Mouse (Mus musculus): ENCODE results near the gene Cnnm2. TPM values are rescaled to one million over a fixed set of nuclear protein-coding genes. Genes with fewer than 3 reads are reported as not detected.
"Not testable (repeated sequence)": the region's sequence is repeated elsewhere in the genome, so short reads cannot be mapped to it uniquely, and the experiment has no call there.

Cnnm2 gene
- 7.3 and 7.4 TPM in 2 replicates for polyA plus RNA-seq (2015; fragmentation: Nextera tagmentation; extraction: Ambion mirVana)

- Histone ChIP-seq H3K4me1 (replicated peaks) (peaks cover 39% of the 10 kb centered on the region), H3K36me3 (no peaks in the 10 kb centered on the region), H3K27me3 (peaks cover 18% of the 10 kb centered on the region), H3K4me3 (peak within 1 kb of the TSS; percentile 78), H3K4me2 (peak within 1 kb of the TSS; percentile 100), H3K27ac (replicated peaks) (peak within 1 kb of the TSS; percentile 94), H3K9ac (peak within 1 kb of the TSS; percentile 82), H3K9me3 (no peaks in the 10 kb centered on the region)
- under 1% methylated on average over 58 of the region's 59 CpGs for WGBS
- peak; percentile 98 for ATAC-seq (ENCODE audit: low read depth)
These were observed at the start of gene Cnnm2 for GRCm38 (mm10) chr19:46761247-46761946. Gene Cnnm2, plus strand, starts transcription at chr19:46761596.

DNA sequence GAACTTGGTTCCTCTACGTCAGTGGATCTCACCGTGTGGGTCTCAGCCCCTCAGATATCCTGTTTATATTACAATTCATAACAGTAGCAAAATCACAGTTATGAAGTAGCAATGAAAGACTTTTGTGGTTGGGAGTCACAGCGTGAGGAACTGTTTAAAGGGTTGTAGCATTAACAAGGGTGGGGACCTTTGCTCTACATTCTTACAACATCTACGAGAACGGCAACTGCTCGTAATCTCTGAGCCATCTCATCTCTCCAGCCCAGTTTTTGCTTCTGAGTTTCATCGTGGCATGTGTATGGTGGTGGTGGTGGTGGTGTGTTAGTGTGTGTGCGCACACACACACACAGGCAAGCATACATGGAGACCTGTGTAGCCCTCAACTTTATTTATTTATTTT lies 47.2 kb upstream of the Cnnm2 start:
- Histone ChIP-seq H3K4me3 (no peak overlapping the region), H3K9ac (no peak overlapping the region), H3K4me2 (no peak overlapping the region), H3K4me1 (replicated peaks) (no peaks in the 10 kb centered on the region), H3K9me3 (peaks cover 5% of the 10 kb centered on the region; the same call in 1 of the 2 replicates), H3K27ac (replicated peaks) (no peak overlapping the region), H3K36me3 (peaks cover 18% of the 10 kb centered on the region; the same call in 1 of the 2 replicates), H3K27me3 (no peaks in the 10 kb centered on the region)
- WGBS, result 88% methylated on average over 8 of the region's 8 CpGs
- ATAC-seq (ENCODE audit: low read depth), result no peak

GRCm38 (mm10) chr19:46715016-46715415 lies 46.4 kb upstream of the Cnnm2 start:
- no peak for ATAC-seq (ENCODE audit: low read depth)
- H3K36me3 ChIP-seq, result peaks cover 22% of the 10 kb centered on the region; the same call in 1 of the 2 replicates
- H3K27ac ChIP-seq (replicated peaks), result no peak overlapping the region
- 90% methylated on average over 8 of the region's 8 CpGs for WGBS
- H3K4me1 ChIP-seq (replicated peaks), result no peaks in the 10 kb centered on the region
- H3K4me2 ChIP-seq, result no peak overlapping the region
- H3K9me3 ChIP-seq, result peaks cover 5% of the 10 kb centered on the region; the same call in 1 of the 2 replicates
- H3K4me3 ChIP-seq, result no peak overlapping the region
- H3K27me3 ChIP-seq, result no peaks in the 10 kb centered on the region
- H3K9ac ChIP-seq, result no peak overlapping the region

DNA sequence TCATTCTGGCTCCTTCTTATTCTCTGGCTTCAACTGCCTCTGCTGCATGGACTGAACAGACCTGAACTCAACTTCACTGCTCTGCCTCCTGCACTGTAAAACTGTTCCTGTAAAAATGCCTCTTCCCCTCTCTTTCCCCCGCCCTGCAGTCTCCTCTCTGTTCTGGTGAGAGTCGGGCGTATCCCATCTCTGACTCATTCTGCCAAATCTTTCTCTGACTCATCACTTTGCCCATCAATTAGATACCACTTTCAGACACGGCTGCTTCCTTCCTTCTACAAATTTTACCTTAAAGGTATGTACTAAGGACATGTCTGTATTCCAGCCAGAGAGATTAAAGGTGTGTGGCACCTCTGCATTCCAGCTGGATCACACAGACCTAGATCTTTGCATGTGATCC lies 43.2 kb upstream of the Cnnm2 start:
- peaks cover 28% of the 10 kb centered on the region for H3K36me3 ChIP-seq
- H3K27ac ChIP-seq (replicated peaks), result no peak overlapping the region
- no peaks in the 10 kb centered on the region for H3K4me1 ChIP-seq (replicated peaks)
- ATAC-seq (ENCODE audit: low read depth), result no peak
- no peaks in the 10 kb centered on the region for H3K27me3 ChIP-seq
- H3K4me3 ChIP-seq, result no peak overlapping the region
- 86% methylated on average over 4 of the region's 4 CpGs for WGBS
- H3K9me3 ChIP-seq, result peaks cover 5% of the 10 kb centered on the region; the same call in 1 of the 2 replicates
- no peak overlapping the region for H3K9ac ChIP-seq
- H3K4me2 ChIP-seq, result no peak overlapping the region

- ATAC-seq (ENCODE audit: low read depth), result no peak
- peaks cover 11% of the 10 kb centered on the region for H3K4me1 ChIP-seq (replicated peaks)
- WGBS, result 65% methylated on average over 11 of the region's 11 CpGs
- H3K27ac ChIP-seq (replicated peaks), result no peak overlapping the region
- no peak overlapping the region for H3K4me2 ChIP-seq
- no peak overlapping the region for H3K4me3 ChIP-seq
- no peaks in the 10 kb centered on the region for H3K9me3 ChIP-seq
- H3K9ac ChIP-seq, result no peak overlapping the region
- H3K36me3 ChIP-seq, result peaks cover 23% of the 10 kb centered on the region
- no peaks in the 10 kb centered on the region for H3K27me3 ChIP-seq
These were observed 37.0 kb upstream of the Cnnm2 start for GRCm38 (mm10) chr19:46724411-46724810.

DNA sequence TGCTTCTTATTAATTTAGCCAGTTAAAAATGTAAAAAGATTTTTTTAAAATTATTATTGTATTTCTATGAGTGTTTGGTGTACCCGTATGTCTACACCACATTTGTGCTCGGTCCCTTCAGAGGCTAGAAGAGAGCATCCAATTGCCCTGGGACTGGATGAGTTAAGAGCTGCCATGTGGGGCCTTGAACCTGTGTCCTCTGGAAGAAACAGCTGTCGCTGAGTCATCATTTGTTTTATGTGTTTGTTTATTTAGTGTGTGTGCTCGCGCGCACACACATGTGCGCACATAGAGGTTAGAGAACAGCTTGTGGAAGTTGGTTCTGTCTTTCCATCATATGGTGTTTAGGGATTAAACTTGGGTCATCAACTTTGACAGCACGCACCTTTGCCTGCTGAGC lies 35.3 kb upstream of the Cnnm2 start:
- no peaks in the 10 kb centered on the region for H3K9me3 ChIP-seq
- no peak overlapping the region for H3K4me2 ChIP-seq
- no peak overlapping the region for H3K9ac ChIP-seq
- H3K27me3 ChIP-seq, result no peaks in the 10 kb centered on the region
- no peak overlapping the region for H3K4me3 ChIP-seq
- H3K36me3 ChIP-seq, result peaks cover 14% of the 10 kb centered on the region
- ATAC-seq (ENCODE audit: low read depth), result no peak
- H3K27ac ChIP-seq (replicated peaks), result no peak overlapping the region
- H3K4me1 ChIP-seq (replicated peaks), result peaks cover 11% of the 10 kb centered on the region
- WGBS, result 96% methylated on average over 8 of the region's 8 CpGs

DNA sequence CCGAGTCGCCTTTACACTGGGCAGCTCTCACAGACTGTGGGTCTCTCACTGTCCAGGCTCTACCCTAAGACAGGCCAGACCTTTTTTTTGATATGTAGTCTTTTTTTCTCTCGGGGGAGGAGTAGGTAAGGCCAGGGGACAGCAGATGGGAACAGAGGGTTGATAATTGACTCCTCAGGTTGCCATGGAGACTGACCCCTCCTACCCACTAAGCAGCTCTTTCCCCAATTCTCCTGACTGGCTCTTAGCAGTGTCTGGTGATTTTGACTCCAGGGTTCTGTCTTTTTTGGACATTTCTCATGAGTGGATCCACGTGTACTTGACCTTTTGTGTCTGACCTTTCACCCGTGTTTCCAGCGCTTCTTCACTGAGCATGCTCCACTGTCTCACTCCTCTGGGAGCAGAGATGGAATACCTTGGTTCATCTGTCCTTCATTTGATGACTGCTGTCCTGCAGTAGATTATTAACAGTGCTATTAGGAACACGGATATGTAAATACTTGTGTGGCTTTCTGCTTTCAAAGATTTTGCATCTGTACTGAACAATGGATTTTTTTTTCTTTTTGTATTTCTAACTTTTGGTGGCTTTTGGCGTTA lies 34.2 kb upstream of the Cnnm2 start:
- no peak overlapping the region for H3K4me2 ChIP-seq
- no peak overlapping the region for H3K4me3 ChIP-seq
- H3K27me3 ChIP-seq, result no peaks in the 10 kb centered on the region
- H3K36me3 ChIP-seq, result peaks cover 7% of the 10 kb centered on the region
- WGBS, result 42% methylated on average over 8 of the region's 8 CpGs
- H3K9ac ChIP-seq, result no peak overlapping the region
- H3K27ac ChIP-seq (replicated peaks), result no peak overlapping the region
- H3K9me3 ChIP-seq, result no peaks in the 10 kb centered on the region
- ATAC-seq (ENCODE audit: low read depth), result peak; percentile 79; the same call in 1 of the 2 replicates
- peaks cover 11% of the 10 kb centered on the region for H3K4me1 ChIP-seq (replicated peaks)

DNA sequence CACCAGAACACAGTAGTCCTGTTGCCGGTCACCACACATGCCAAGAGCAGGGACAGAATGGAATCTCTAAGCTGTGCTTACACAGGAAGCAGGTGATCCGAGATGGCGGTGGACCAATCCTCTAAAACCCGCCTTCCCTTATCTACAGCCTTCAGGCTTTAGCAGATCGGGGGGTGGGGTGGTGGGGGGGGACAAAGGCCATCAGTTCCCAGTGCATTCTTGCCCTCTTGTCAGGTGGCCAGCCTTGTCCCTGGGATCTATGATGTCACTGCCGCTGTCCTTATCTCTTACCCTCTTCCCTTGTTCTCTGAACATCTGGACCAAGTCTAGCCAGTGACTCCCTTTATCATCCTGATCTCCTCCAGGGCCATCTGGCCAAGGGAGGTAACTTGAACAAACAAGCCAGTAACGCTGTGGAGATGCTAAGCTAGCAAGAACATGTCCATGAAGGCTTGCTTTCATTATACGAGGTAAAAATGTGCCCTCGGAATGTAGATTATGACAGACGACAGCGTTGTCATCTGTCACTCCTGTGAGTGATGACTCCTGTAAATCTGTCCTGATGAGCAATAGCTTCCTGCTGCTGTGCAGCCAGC lies 33.4 kb upstream of the Cnnm2 start:
- Histone ChIP-seq H3K27ac (replicated peaks) (no peak overlapping the region), H3K4me1 (replicated peaks) (peaks cover 11% of the 10 kb centered on the region), H3K9me3 (no peaks in the 10 kb centered on the region), H3K27me3 (no peaks in the 10 kb centered on the region), H3K9ac (no peak overlapping the region), H3K4me3 (no peak overlapping the region), H3K36me3 (peaks cover 7% of the 10 kb centered on the region), H3K4me2 (no peak overlapping the region)
- no peak for ATAC-seq (ENCODE audit: low read depth)
- 65% methylated on average over 11 of the region's 11 CpGs for WGBS

DNA sequence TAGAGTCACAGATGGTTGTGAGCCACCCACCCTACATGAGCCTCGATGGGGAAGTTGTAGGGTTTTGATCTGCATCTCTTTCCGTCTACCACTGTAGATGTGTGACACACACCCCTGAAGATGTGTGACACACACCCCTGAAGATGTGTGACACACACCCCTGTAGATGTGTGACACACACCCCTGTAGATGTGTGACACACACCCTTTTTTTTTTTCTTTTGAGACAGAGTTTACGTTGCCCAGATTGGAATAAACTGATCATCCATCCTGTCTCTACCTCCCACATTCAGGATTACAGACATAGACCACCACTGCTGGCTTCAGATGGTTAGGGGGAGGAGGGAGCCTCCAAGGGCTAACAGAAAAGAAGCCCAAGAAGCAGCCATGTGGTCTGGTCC lies 32.5 kb upstream of the Cnnm2 start:
- Histone ChIP-seq H3K4me3 (no peak overlapping the region), H3K4me2 (no peak overlapping the region), H3K27me3 (no peaks in the 10 kb centered on the region), H3K36me3 (peaks cover 10% of the 10 kb centered on the region), H3K9me3 (no peaks in the 10 kb centered on the region), H3K4me1 (replicated peaks) (peaks cover 11% of the 10 kb centered on the region), H3K9ac (no peak overlapping the region), H3K27ac (replicated peaks) (no peak overlapping the region)
- 80% methylated on average over 3 of the region's 3 CpGs for WGBS
- ATAC-seq (ENCODE audit: low read depth), result no peak

DNA sequence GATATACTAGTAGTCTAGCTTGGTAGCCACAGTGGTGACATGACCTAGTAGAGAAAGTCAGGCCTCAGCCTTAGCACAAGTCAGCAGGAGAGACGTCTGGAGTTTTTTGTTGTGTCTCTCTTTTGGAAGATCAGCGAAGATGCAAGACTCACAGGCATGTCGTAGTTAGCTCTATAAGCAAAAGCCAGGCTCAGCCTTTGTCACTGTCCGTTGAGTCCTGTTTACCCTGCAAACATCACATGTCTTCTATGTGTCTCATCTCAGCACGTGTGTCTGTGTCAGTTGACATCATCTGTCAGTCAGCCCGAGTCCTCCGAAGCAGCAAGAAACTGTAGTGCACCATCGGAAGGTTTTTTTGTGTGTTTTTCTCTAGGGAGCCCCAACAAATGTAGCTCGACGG lies 30.0 kb upstream of the Cnnm2 start:
- no peak overlapping the region for H3K9ac ChIP-seq
- 83% methylated on average over 10 of the region's 10 CpGs for WGBS
- no peak overlapping the region for H3K4me3 ChIP-seq
- no peak for ATAC-seq (ENCODE audit: low read depth)
- H3K27ac ChIP-seq (replicated peaks), result no peak overlapping the region
- H3K9me3 ChIP-seq, result no peaks in the 10 kb centered on the region
- peaks cover 11% of the 10 kb centered on the region for H3K4me1 ChIP-seq (replicated peaks)
- H3K4me2 ChIP-seq, result no peak overlapping the region
- peaks cover 6% of the 10 kb centered on the region; the same call in 1 of the 2 replicates for H3K36me3 ChIP-seq
- no peaks in the 10 kb centered on the region for H3K27me3 ChIP-seq

DNA sequence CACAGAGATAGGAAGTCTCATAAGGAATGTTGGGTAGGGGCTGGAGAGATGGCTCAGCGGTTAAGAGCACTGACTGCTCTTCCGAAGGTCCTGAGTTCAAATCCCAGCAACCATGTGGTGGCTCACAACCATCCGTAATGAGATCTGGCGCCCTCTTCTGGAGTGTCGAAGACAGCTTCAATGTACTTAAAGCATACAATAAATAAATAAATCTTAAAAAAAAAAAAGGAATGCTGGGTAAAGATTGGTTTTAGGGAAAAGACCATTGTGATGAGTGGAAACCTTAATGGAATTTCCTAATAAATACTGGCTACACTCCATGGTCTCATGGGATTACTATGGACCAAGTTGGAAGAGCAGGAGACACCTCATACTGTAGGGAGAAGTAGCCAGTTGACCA lies 28.7 kb upstream of the Cnnm2 start:
- H3K4me3 ChIP-seq; H3K4me2 ChIP-seq; H3K9ac ChIP-seq; ATAC-seq (ENCODE audit: low read depth); H3K9me3 ChIP-seq; H3K27me3 ChIP-seq; H3K4me1 ChIP-seq (replicated peaks); H3K36me3 ChIP-seq; H3K27ac ChIP-seq (replicated peaks): not testable (repeated sequence)
- WGBS, result 91% methylated on average over 5 of the region's 5 CpGs

- no peaks in the 10 kb centered on the region for H3K9me3 ChIP-seq
- H3K4me2 ChIP-seq, result no peak overlapping the region
- WGBS, result 92% methylated on average over 7 of the region's 7 CpGs
- no peak overlapping the region for H3K9ac ChIP-seq
- no peak for ATAC-seq (ENCODE audit: low read depth)
- peaks cover 6% of the 10 kb centered on the region; the same call in 1 of the 2 replicates for H3K36me3 ChIP-seq
- no peaks in the 10 kb centered on the region for H3K27me3 ChIP-seq
- no peak overlapping the region for H3K4me3 ChIP-seq
- no peak overlapping the region for H3K27ac ChIP-seq (replicated peaks)
- no peaks in the 10 kb centered on the region for H3K4me1 ChIP-seq (replicated peaks)
These were observed 27.8 kb upstream of the Cnnm2 start for GRCm38 (mm10) chr19:46733626-46734025.
